Mouse (Mus musculus) heart, postnatal 36 days (tissue): ENCODE data around the gene Rasip1. TPM values are rescaled to one million over a fixed set of nuclear protein-coding genes. Genes with fewer than 3 reads are reported as not detected.
"Not testable (repeated sequence)": the region's sequence is repeated elsewhere in the genome, so short reads cannot be mapped to it uniquely, and the experiment has no call there.

ENCODE experiments used
- DNase-seq, 2 experiments: peaks; one replicate each; pipeline ENCODE4 v3.0.0; 2021 to 2022
- intact Hi-C: fragments of 180-260 bp; cut with DNase I; formaldehyde crosslinking; loops from one replicate; pipeline ENCODE4 v1.15.1; 2025
- total RNA-seq, 2 experiments: library from RNA; stranded (reverse); gene quantifications; 2 replicates each; pipeline ENCODE4 v1.2.3; 2021

Rasip1 gene
- total RNA-seq, 2 experiments from 2014 or later = 30.0 to 31.8 TPM

- intact Hi-C loops = loop anchor here (2.0 kb wide), 1 partner anchor 40 kb away; no protein-coding TSS in a partner anchor
Measured at GRCm38 (mm10) chr7:45642503-45643255, 15.4 kb downstream of the Rasip1 start.

GRCm38 (mm10) chr7:45643441-45644178 lies 16.3 kb downstream of the Rasip1 start:
- DNase-seq = peak; percentile 83 to 87
- intact Hi-C loops = loop anchor here (2.0 kb wide), 1 partner anchor 39 kb away; no protein-coding TSS in a partner anchor

More at GRCm38 (mm10) chr7:45642503-45643255, 15.4 kb downstream of the Rasip1 start:
- DNase-seq = no peak

- peak in 1 of 2 experiments; percentile 31 for DNase-seq
- intact Hi-C loops = no loop called here
Measured at GRCm38 (mm10) chr7:45644183-45644582, 16.9 kb downstream of the Rasip1 start.

- no peak for DNase-seq
- intact Hi-C loops = no loop called here
Measured at GRCm38 (mm10) chr7:45644872-45645590, 17.7 kb downstream of the Rasip1 start.

GRCm38 (mm10) chr7:45645591-45645971 lies 18.3 kb downstream of the Rasip1 start:
- intact Hi-C loops = no loop called here
- DNase-seq = no peak

- intact Hi-C loops = no loop called here
Measured at GRCm38 (mm10) chr7:45646671-45647070, 19.4 kb downstream of the Rasip1 start.

GRCm38 (mm10) chr7:45649351-45649750 lies 22.1 kb downstream of the Rasip1 start:
- intact Hi-C loops = no loop called here
- peak in 1 of 2 experiments; percentile 43 for DNase-seq

More at GRCm38 (mm10) chr7:45646671-45647070, 19.4 kb downstream of the Rasip1 start:
- no peak for DNase-seq

GRCm38 (mm10) chr7:45650484-45650883 lies 23.2 kb downstream of the Rasip1 start:
- intact Hi-C loops, DNase-seq: not testable (repeated sequence)

- DNase-seq = no peak
- intact Hi-C loops = loop anchor here (2.0 kb wide), 1 partner anchor 20 kb away; no protein-coding TSS in a partner anchor
Measured at GRCm38 (mm10) chr7:45654424-45655047, 27.2 kb downstream of the Rasip1 start.

- intact Hi-C loops = no loop called here
- DNase-seq = no peak
Measured at GRCm38 (mm10) chr7:45660746-45661478, 33.6 kb downstream of the Rasip1 start.

GRCm38 (mm10) chr7:45661702-45662101 lies 34.4 kb downstream of the Rasip1 start:
- DNase-seq, intact Hi-C loops: not testable (repeated sequence)

- DNase-seq = no peak
- intact Hi-C loops = no loop called here
Measured at GRCm38 (mm10) chr7:45665303-45666138, 38.2 kb downstream of the Rasip1 start.

GRCm38 (mm10) chr7:45666161-45666560 lies 38.9 kb downstream of the Rasip1 start, which contains the start of gene Fut2:
Fut2 (minus strand) TSS chr7:45666394.
- intact Hi-C loops = no loop called here
- no peak for DNase-seq

GRCm38 (mm10) chr7:45667761-45668160 lies 40.5 kb downstream of the Rasip1 start:
- intact Hi-C loops = no loop called here
- no peak for DNase-seq

GRCm38 (mm10) chr7:45668921-45669320 lies 41.6 kb downstream of the Rasip1 start:
- intact Hi-C loops = no loop called here
- DNase-seq = no peak

GRCm38 (mm10) chr7:45677627-45678295 lies 50.5 kb downstream of the Rasip1 start:
- intact Hi-C loops = no loop called here
- no peak for DNase-seq

GRCm38 (mm10) chr7:45678513-45678912 lies 51.2 kb downstream of the Rasip1 start:
- DNase-seq = no peak
- intact Hi-C loops = no loop called here

GRCm38 (mm10) chr7:45679966-45680621 lies 52.8 kb downstream of the Rasip1 start:
- DNase-seq = peak; percentile 53 to 57
- intact Hi-C loops = loop anchor here (5.0 kb wide), 1 partner anchor 123 kb away; no protein-coding TSS in a partner anchor
